Mouse (Mus musculus) left cerebral cortex, postnatal 14 days (tissue): ENCODE measurements around the gene Defb25. TPM values are rescaled to one million over a fixed set of nuclear protein-coding genes. Genes with fewer than 3 reads are reported as not detected.

Source experiments
- DNase-seq, 2 experiments: peaks; one replicate each; pipeline ENCODE4 v3.0.0; 2021 to 2022; ENCODE audit warnings: low spot score in 2 of 2, mixed read lengths in 1 of 2
- intact Hi-C: fragments of 180-260 bp; cut with DNase I; formaldehyde crosslinking; loops from one replicate; pipeline ENCODE4 v1.15.1; 2025
- total RNA-seq, 2 experiments: library from RNA; stranded (reverse); gene quantifications; 2 replicates each; pipeline ENCODE4 v1.2.3; 2021

Defb25 gene
- total RNA-seq, 2 experiments from 2014 or later, result not detected

DNA sequence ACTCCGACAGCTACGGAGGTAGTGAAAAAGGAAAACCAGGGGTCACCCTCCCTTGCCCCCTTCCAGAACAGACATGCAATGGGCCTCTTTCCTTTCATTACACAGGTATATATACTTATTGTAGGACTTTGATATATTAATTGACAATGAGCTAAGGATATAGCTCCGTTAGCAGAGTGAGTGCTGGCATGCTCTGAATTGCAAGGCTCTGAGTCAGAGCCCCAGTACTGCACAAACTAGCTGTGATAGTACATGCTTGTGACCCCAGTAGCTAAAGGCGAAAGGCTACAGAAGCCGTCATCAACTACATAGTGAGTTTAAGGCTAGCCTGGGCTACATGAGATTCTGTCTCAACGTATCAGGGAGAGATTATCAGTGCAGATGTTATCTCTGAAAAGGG, 7.1 kb upstream of the Defb25 start:
- intact Hi-C loops, result no loop called here

DNA sequence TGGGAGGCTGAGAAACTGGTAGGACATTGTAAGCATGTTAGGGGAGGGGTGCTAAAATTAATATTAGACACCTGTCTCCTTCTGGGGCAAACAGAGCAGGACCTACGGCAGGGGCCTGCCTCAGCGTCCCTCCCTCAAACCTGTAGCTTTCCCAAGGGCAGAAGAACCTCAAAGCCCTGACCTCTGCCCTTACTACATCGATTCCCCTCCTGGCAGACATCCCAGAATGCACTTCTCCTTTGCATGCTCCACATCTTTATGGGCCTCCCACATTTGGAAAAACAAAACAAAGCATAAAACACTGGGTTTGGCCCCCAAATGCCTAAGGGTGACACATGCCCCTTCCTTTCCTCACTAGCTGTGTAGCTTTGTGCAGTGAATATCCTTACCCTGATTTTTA, 6.4 kb upstream of the Defb25 start:
- DNase-seq, result no peak
- intact Hi-C loops, result no loop called here

More for the DNA sequence above, 7.1 kb upstream of the Defb25 start:
- no peak for DNase-seq

DNA sequence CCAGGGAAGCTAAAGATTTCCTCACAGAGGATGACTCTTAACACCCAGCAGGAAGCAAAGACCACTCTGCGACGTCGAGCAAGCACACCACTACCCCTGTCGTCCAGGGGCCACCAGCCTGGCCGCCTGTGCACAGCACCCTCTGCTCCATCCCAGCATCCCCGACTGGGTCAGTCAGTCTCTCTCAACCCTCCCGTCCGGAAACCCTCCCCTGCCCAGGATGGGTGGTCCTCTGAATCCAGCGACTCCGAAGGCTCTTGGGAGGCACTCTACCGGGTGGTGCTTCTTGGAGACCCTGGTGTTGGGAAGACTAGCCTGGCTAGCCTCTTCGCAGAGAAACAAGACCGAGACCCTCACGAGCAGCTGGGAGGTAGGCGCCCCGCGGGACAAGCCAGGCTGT, 5.2 kb upstream of the Defb25 start:
- DNase-seq, result no peak
- intact Hi-C loops, result no loop called here

DNA sequence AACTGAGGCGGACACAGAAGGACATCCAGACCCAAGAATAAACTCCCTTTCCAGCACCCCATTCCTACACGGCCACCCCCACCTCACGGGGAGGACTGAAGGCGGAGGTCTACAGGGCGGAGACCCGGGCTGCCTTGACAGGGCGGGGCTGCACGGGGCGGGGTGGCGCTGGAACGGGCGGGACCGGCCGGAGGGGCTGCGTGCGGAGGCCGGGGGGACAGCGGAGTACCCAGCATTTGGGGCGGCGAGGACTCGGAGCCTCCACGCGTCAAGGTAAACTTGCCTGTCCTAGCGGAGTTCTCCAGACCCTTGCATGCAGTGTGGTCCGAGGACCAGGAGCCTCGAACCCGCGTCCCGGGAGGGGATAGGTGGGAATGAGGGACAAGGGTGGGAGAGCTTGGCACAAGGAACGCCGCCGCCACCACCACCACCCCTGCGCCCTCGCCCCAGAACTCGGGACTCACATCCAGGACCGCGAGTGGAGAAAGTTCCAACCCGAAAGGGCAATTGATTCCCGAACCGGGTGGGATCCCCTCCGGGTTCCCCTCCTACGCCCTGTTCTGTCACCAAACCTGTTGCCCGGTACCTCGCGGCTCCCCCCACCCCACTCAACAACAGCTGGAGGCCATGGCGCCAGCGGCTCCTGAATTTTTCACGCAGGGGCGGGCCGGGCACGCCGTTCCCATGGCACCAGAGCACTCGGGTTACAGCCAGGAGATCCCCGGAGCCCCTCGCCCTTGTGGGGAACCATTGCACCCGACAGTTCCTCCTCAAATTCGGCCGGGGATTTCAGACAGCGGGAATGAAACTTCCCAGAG, 4.1 kb upstream of the Defb25 start, which contains the start of gene Rem1:
Gene Rem1, plus strand, starts transcription at position 178 of the 818 bp plus-strand sequence.
- intact Hi-C loops, result no loop called here
- no peak for DNase-seq

DNA sequence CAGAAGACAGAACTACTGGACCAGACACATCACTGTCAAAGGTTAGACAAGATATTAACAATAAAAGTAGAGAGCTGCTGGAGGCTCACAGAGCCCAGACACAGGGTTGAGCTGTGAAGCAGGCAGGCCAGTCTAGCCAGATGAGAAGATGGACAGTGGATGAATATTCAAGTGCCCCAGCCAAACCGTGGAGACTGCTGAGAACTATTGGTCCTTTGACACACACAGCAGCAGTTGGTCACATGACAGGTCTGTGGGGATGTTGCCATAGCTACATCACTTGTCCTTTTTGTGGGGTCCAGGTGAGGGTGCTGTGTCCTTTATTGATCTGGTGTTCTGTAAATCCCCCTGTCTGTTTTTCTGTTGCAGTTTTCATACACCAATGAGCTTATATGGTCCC, 2.4 kb upstream of the Defb25 start:
- DNase-seq, result no peak
- intact Hi-C loops, result no loop called here

DNA sequence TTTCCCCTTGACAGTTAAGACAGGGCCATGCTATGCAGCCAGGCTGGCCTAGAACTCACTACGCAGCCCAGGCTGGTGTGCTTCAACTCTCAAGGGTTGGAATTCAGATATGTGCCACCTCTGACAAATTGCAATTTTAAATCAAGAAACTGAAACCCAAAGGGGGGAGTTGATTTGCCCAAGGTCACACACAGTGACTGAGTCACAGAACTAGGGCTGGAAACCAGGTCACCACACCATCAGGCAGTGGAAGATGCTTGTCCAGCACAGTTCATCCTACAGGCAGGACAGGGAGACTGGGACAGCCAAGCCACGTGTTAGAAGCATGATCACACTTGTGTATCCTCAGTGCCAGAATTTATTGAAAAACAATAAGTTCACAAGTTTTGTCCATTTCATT, 1.7 kb upstream of the Defb25 start:
- DNase-seq, result no peak
- intact Hi-C loops, result no loop called here

DNA sequence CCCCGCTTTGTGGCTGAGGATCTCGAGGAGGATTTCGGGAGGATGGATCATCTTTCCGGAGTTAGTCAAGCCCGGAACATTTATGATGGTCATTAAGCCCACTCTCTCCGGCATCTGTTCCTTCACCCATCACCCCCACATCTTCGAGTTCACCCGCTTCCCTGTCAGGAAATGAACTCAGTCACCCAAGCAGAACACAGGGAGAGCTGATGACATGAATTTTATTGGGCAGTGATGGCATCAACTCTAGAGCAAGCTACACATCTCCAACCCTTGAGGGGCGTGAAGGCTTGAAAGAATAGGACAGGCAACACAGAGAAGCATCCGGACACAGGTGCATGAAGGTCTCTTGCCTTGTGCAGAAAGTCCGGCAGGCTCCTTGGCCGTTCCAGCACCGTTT, 702 bp downstream of the Defb25 start:
- DNase-seq, result no peak
- intact Hi-C loops, result no loop called here

DNA sequence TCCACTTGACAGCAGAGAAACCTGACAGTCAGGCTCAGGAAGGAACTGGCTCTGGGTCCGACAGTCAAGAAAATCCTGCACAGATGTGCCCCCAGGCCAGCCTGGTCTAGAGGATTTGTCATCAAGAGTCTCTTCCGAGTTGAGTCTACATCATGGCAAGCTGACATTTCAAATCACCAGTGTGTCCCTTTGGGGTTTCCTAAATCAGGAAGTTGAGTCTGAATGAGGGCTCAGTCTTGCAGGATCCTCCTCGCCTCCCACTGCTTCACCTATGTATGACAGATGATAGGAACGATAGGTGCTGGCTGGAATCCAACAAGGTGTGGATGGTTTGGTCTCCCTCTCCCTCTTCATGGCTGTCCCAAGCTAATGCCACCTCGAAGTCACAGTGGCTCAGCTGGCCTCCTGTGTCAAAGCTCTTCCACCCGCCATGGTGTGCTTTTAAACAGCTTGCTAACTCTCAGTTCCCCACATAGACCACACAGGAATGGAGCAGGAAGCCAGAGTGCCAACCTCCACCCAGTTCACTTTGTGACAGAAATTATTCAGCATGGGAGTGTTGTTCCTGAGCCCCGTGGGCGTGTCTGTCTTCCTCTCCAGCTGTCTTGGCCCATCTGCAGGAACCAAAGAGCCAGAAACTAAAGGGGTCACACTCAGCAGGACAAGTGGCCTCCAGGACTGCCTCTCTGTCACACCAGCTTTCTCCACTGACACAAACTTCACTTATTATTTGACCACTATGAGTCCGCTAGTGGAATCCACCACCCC, 2.3 kb downstream of the Defb25 start:
- intact Hi-C loops, result no loop called here
- no peak for DNase-seq

DNA sequence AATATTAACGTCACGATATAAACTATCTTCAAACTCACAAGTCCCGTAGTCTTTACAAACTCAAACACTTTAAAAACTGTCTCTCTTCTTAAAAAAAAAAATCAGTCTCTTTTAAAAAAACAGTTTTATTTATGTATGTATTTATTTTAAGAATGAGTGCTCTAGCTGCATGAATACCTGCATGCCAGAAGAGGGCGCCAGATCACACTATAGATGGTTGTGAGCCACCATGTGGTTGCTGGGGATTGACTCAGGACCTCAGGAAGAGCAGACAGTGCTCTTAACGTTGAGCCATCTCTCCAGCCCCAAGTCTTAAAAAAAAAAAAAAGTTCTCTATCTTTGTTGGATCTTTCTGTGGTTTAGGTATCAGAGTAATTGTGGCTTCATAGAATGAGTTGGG, 5.5 kb downstream of the Defb25 start:
- no peak for DNase-seq
- intact Hi-C loops, result loop anchor here (5.0 kb wide), 1 partner anchor 215 kb away; the partner anchor contains the start of gene Bcl2l1

DNA sequence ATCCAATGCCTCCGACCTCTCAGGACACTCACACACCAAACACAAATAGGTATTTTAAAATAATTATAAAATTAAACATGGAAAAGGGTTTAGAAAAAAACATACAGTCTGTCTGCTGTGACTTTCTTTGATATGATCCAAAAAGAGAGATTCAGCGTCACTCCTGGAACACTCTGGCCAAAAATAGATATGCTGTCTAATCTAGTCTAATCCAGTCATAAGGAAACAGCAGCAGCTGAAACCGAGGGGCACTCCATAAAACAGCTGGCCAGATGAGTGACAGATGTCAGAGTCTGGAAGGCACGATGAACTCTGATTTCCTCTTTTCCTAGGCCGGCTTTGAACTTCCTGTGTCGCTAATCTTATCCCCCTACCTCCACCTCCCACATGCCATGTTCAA, 6.4 kb downstream of the Defb25 start:
- intact Hi-C loops, result loop anchor here (5.0 kb wide), 1 partner anchor 216 kb away; the partner anchor contains the start of gene Bcl2l1
- no peak for DNase-seq

DNA sequence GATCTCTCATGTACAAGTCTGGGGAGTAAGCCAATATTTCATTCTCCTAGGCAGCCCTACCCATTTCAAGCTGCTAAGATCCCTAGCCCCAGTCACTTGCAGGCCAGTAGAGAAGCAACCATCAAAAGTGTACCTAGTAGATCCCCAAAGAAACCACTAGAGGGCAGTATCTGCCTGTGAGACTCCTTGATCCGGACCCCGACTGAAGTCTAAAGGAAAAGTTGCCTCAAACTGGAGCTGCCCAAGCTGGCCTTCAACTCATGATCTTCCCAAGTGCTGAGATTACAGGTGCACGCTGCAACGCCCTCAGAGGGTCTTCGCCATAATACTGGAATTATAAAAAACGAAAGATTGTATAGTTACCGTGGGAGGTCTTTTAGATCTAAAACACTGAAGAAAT, 7.3 kb downstream of the Defb25 start:
- intact Hi-C loops, result loop anchor here (2.0 to 5.0 kb wide), 3 partner anchors 41 to 217 kb away; partner anchors contain the start of gene Bcl2l1
- DNase-seq, result peak; percentile 75 to 77

DNA sequence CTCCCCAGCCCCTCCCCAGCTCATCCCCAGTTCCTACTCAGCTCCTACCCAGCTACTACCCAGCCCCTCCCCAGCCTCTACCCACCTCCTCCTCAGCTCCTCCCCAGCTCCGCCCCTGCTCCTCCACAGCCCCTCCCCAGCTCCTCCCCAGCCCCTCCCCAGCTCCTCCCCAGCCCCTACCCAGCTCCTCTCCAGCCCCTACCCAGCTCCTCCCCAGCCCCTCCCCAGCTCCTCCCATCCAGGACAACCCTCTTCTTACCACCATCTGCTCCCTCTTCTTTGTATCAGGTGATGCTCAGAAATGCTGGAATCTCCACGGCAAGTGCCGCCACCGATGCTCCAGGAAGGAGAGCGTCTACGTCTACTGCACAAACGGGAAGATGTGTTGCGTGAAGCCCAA, 10.7 kb downstream of the Defb25 start:
- no peak for DNase-seq
- intact Hi-C loops, result no loop called here

DNA sequence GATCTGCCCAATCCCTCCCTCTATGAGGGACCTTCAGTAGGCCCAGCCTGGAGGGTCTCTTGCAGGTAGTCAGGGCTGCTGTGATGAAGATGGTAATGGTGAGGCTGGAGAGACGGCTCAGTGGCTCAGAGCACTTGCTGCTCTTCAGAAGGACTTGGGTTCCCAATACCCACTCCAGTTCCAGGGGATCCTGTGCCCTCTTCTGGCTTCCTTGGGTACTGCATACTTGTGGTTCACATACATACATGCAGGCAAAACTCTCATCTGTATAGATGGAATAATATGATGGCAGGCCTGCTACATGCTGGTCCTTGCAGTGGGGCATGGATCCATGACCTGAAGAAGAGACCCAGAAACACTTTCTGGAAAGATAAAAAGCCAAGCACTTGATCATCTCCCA, 14.1 kb downstream of the Defb25 start:
- no peak for DNase-seq
- intact Hi-C loops, result no loop called here

DNA sequence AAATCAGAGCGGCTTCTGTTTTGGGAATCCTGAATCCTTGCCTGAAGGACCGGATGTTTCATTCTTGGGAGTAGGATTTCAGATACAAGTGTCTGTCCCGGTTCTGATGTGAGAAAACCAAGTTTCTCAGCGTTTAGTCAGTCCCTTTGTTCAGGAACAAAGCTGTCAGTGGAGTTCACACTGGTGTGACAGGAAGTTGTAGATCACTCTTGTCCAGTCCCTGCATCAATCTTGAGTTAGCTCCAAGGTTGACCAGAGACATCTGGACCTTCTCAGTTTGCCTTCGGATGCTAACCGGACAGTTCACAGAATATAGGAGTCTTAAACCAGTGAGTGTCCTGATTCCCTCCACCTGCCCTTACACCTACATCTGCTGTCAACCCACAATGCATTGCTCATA, 15.1 kb downstream of the Defb25 start:
- DNase-seq, result no peak
- intact Hi-C loops, result no loop called here

DNA sequence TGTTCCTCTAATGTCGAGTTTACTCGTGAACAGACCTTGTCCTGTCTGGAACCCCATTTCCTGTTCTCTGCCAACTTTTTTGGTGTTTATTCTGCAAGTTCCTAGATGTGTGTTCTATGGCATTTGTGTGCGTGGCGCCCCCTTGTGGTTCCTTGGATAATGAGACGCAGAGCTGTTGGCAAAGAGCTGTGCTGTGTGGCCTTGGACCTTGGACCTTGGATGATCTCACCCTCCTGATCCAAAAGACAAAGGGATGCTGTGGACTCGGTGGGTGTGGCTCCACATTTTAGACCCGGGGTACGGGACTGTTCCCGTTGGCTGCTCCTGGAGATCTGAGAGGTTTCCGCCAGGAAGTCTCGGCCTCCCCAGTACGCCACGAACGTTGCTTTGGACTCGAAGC, 18.8 kb downstream of the Defb25 start, which contains the start of gene Defb36:
Gene Defb36, plus strand, starts transcription at position 271 of the 400 bp plus-strand sequence.
- intact Hi-C loops, result no loop called here
- peak in 1 of 2 experiments; percentile 51 for DNase-seq

DNA sequence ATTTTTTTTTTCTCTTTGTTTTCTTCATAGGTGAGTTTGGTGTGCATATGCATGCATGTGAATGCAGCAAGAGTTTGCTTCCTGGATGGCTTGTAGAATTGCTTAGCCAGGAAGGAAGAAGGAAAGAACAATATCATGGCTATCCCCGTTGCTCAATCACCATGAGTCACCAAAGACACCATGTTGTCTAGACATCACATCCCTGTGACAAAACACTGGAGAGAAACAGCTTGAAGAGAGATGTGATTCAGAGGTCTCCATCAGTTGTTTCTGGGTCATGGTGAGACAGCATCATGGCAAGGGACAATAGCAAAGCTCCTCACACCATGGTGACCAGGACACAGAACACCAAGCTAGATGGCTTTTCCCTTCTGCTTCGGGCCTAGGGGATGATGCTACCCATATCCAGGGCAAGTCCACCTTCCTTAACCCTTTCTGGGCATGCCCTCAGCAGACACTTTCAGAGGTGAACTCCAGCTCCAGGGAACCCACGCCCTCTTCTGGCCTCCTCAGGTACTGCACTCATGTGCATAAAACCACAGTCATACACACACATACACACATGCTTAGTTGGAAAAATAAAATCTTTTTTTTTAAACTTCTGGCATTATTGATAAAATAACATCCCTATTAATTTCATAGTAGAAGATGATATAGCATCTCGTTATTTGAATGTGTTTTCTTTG, 21.4 kb downstream of the Defb25 start:
- intact Hi-C loops, result no loop called here
- DNase-seq, result no peak

DNA sequence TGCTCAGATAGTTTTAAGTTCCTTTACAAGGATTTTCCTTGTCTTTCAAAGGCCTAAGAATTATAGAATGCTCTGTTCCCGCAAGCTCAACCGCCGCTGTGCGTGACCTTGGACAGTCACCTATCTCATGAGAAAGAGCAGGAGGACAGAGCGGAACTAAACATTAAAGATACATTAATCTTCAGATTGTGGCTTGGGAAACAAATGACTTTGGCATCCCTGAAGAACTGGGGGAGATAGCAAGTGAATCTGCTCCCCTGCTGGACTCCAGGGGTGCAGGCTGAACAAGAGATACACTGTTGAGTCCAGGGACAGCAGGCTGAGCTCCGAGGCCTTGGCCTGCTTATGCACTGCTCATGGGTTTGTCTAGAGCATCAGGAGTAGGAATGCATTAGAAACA, 22.8 kb downstream of the Defb25 start:
- intact Hi-C loops, result no loop called here
- no peak for DNase-seq

DNA sequence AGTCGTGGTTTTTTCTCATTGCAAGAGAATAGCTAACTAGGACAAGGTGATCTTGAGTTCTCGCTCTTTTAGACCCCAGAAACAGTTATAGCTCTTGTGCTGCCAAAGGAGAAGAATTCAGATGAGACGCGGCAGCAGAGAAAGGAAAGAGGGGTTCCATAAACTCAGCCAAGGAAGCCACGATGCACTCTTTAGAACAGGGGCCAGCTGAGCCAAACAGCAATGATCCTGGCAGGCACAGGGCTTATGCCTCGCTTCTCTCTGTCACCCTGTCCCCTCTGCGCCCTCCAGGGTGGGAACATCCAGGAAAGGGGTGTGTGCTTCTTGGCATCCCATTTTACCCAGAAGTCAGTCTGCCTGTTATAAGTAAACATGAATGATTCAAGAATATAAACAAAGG, 23.6 kb downstream of the Defb25 start, which contains the start of gene Defb45:
Gene Defb45, minus strand, starts transcription at position 101 of the 400 bp plus-strand sequence.
- intact Hi-C loops, result no loop called here
- no peak for DNase-seq

DNA sequence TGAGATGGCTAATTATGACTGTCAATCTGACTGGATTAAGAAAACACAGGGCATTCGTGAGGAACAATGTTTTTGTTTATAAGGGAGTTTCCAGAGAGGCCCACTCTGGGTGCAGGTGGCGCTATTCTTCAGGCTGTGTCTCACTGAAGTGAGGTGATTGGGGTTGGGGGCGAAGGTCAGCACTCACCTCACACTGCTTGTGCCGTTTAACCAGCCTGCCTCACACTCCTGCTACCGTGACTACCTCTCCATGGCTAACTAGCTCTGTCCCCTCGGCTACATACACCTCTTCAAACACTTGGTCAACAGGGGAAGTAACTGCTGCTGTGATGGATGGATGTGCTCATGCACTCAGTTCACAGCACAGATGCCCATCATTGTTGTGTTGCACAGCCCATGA, 33.8 kb downstream of the Defb25 start:
- intact Hi-C loops, result no loop called here
- no peak for DNase-seq

DNA sequence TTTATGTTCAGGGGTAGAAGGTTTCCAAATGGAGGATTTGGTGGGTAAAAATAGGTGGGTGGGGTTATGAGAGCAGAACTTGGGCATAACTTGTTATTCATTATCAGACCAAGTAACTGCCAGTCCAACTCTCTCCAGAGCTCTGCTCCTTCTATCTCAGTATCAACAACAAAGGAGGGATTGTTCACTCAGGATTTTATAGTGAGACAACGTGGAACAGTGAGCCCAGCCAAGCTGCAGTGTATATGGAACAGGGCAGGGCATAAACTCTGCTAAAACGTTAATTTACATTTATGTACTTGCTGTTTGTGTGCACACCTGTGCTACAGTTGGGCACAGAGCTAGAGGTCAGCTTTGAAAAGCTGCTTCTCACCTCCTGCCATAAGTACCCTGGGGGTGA, 34.4 kb downstream of the Defb25 start:
- intact Hi-C loops, result no loop called here
- DNase-seq, result no peak
